Mouse (Mus musculus) olfactory bulb, adult 2 months (tissue): ENCODE results near the gene Oosp3.

ENCODE experiments used
- CTCF ChIP-seq: fragments of 200-500 bp; IDR thresholded peaks from 2 replicates; pipeline ENCODE4 v1.5.1; 2012; ENCODE audit warnings: low read depth, mild to moderate bottlenecking, low read length, moderate library complexity; ENCODE audit not compliant: insufficient read depth
- POLR2A ChIP-seq: fragments of 200-500 bp; IDR thresholded peaks from 2 replicates; pipeline ENCODE4 v1.6.1; 2012; ENCODE audit warnings: mild to moderate bottlenecking, low read depth, low read length, moderate library complexity; ENCODE audit not compliant: insufficient read depth

- no peak for TF ChIP-seq CTCF
- no peak for TF ChIP-seq POLR2A
Observed at GRCm38 (mm10) chr19:11696755-11697154, at the start of gene Oosp3.
